Mouse (Mus musculus) limb, embryonic 15.5 days (tissue): ENCODE measurements around the gene Dennd1a. TPM values are rescaled to one million over a fixed set of nuclear protein-coding genes. Genes with fewer than 3 reads are reported as not detected.

Experiments
- ATAC-seq: fragments of 200-750 bp; cut with Nextera tagmentation; 2 replicates; pipeline ENCODE4 v1.8.0; 2017; ENCODE audit warnings: low read depth, moderate TSS enrichment; ENCODE audit not compliant: insufficient number of reproducible peaks, low FRiP score, low TSS enrichment
- H3K27ac ChIP-seq: fragments of 300-500 bp; sonication (generic); 2 replicates; pipeline ENCODE4 v1.5.1; 2015; ENCODE audit warnings: moderate library complexity, mild to moderate bottlenecking, inconsistent platforms
- H3K27me3 ChIP-seq: fragments of 300-500 bp; sonication (generic); 2 replicates; pipeline ENCODE4 v1.6.1; 2015; ENCODE audit warnings: inconsistent platforms
- H3K36me3 ChIP-seq: fragments of 300-500 bp; sonication (generic); 2 replicates; pipeline ENCODE4 v1.6.1; 2015; ENCODE audit warnings: inconsistent platforms
- H3K4me1 ChIP-seq: fragments of 300-500 bp; sonication (generic); 2 replicates; pipeline ENCODE4 v1.6.1; 2015; ENCODE audit warnings: inconsistent platforms
- H3K4me2 ChIP-seq: fragments of 300-500 bp; sonication (generic); 2 replicates; pipeline ENCODE4 v1.6.1; 2015; ENCODE audit warnings: mild to moderate bottlenecking, inconsistent platforms
- H3K4me3 ChIP-seq: fragments of 300-500 bp; sonication (generic); 2 replicates; pipeline ENCODE4 v1.5.1; 2015; ENCODE audit warnings: mild to moderate bottlenecking, inconsistent platforms
- H3K9ac ChIP-seq: fragments of 300-500 bp; sonication (generic); 2 replicates; pipeline ENCODE4 v1.6.1; 2015; ENCODE audit warnings: inconsistent platforms
- H3K9me3 ChIP-seq: fragments of 300-500 bp; sonication (generic); 2 replicates; pipeline ENCODE4 v1.6.1; 2016; ENCODE audit warnings: inconsistent platforms
- WGBS: fragments of 180-500 bp; shearing (Covaris S2); methylation state at CpG from one replicate; pipeline ENCODE4 v1.1.7; 2015; 5-methylcytosine and 5-hydroxymethylcytosine counted together
- polyA plus RNA-seq: library from polyadenylated mRNA; unstranded; fragments of >200 nt; fragmentation: Nextera tagmentation; extraction: Ambion mirVana; gene quantifications from 2 replicates; pipeline ENCODE4 v1.2.1, GENCODE M21; 2015

Gene Dennd1a
- polyA plus RNA-seq, 1 experiment from 2014 or later = 13.0 TPM

DNA sequence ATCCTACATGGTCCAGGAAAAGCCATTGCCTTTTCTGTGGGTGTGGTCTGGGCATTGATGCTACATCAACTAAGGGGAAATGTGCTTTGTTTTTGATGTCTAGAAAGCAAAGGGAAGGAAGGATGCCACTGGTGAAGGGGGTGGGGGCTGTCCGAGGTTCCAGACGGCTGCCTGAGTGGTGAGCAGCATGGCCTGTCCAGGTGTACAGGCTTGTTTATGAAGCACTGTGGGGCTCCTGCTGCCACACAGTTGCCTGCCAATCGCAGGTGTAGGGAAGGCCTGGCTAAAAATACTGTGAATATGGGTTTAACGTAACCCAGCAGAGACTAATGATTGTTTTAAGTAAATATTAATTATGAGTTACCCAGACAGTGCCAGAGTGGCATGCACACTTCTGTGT is 414.4 kb downstream of the Dennd1a start:
- 51% methylated on average over 4 of the region's 4 CpGs for WGBS
- ATAC-seq = no peak

DNA sequence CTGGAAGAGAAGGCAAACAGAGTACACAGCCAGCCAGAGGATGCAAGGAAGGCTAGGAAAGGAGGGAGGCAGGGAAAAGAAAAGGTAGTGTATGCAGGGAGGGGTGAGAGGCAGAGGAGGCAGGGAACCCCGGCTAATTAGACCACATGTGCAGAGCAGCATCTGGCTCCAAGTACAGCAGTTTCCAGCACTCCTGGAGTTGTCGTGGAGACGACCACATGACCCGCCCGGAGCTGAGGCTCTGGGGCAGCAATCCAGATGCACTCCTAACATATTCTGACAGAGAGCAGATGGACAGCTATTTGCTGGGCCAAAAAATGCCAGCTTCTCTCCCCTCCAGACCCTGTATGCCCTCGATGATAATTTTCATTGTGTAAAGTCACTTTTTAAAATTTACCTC is 417.6 kb downstream of the Dennd1a start:
- H3K4me1 ChIP-seq = peaks cover 10% of the 10 kb centered on the region
- no peaks in the 10 kb centered on the region for H3K27me3 ChIP-seq
- H3K9me3 ChIP-seq = no peaks in the 10 kb centered on the region
- no peak overlapping the region for H3K27ac ChIP-seq
- no peak overlapping the region for H3K4me2 ChIP-seq
- 29% methylated on average over 6 of the region's 6 CpGs for WGBS
- ATAC-seq = no peak
- no peak overlapping the region for H3K9ac ChIP-seq
- H3K4me3 ChIP-seq = no peak overlapping the region
- no peaks in the 10 kb centered on the region for H3K36me3 ChIP-seq

More for the DNA sequence above, 414.4 kb downstream of the Dennd1a start:
- Histone ChIP-seq H3K4me1 (peaks cover 5% of the 10 kb centered on the region), H3K36me3 (no peaks in the 10 kb centered on the region), H3K4me3 (no peak overlapping the region), H3K4me2 (no peak overlapping the region), H3K9me3 (no peaks in the 10 kb centered on the region), H3K27ac (no peak overlapping the region), H3K27me3 (no peaks in the 10 kb centered on the region), H3K9ac (no peak overlapping the region)

DNA sequence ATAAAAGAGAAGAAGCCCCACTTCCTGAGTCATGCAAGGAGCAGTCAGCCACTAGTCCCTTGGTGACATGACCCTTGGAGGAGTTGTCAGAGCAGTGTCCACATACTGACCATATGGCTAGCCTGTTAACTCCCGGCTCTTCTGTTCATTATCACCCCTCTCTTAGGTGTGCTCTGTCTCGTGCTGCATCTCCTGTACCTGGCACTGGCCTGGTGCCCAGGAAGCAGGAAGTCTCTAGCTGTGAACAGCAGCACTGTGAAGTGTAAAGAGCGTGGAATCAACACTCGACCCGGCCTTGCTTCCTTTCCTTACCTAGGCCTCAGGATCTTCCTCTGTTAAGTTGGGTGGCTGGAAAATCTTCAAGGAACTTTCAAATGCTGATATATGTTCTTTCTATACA is 419.8 kb downstream of the Dennd1a start:
- Histone ChIP-seq H3K9ac (no peak overlapping the region), H3K4me3 (no peak overlapping the region), H3K4me1 (peaks cover 10% of the 10 kb centered on the region), H3K4me2 (no peak overlapping the region), H3K27me3 (no peaks in the 10 kb centered on the region), H3K36me3 (no peaks in the 10 kb centered on the region), H3K9me3 (no peaks in the 10 kb centered on the region), H3K27ac (no peak overlapping the region)
- no peak for ATAC-seq
- 81% methylated on average over 5 of the region's 5 CpGs for WGBS

DNA sequence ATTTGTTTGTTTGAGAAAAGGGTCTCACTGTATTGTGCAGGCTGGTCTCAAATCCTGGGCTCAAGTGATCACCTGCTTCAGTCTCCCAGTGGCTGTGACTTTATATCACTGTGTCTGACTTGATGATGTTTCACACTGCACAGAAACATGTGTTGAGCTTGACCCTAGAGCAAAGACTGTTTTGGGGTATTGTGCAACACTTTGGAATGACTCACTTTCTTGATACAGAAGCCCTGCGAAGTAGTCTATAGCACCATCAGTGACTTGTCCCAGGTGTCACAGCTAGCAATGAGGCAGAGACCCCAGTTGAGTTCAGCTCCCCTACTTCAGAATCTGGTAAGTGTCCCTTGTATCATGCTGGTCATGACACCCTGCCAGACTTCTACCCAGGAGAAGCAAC is 429.7 kb downstream of the Dennd1a start:
- Histone ChIP-seq H3K4me3 (no peak overlapping the region), H3K9ac (no peak overlapping the region), H3K4me1 (peaks cover 4% of the 10 kb centered on the region; the same call in 1 of the 2 replicates), H3K36me3 (0 out of 2 replicates have a peak, but pooled peaks cover 5% of the 10 kb centered on the region), H3K4me2 (no peak overlapping the region), H3K9me3 (no peaks in the 10 kb centered on the region), H3K27me3 (no peaks in the 10 kb centered on the region), H3K27ac (no peak overlapping the region)
- 88% methylated on average over 1 of the region's 1 CpGs for WGBS
- ATAC-seq = no peak

DNA sequence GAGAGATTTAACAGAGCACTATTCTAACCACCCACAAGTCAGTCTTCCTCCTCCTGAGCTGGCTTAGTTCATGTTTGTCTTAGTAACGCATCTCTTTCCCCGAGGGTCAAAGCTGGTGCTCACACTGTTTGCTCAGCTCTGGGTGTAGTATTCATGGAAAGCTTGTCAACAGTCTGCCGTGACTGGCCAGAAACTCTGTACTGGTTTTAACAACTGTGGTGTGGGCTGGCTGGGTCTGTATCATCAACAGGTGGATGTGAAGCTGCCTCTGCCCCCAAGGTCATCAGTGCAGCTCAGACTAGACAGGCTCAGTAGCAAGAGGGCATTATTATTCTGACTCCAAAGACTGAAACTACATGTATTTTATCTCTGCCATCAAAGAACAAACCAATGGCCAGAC is 430.2 kb downstream of the Dennd1a start:
- Histone ChIP-seq H3K27me3 (no peaks in the 10 kb centered on the region), H3K4me1 (peaks cover 4% of the 10 kb centered on the region; the same call in 1 of the 2 replicates), H3K36me3 (0 out of 2 replicates have a peak, but pooled peaks cover 5% of the 10 kb centered on the region), H3K4me2 (no peak overlapping the region), H3K9me3 (no peaks in the 10 kb centered on the region), H3K4me3 (no peak overlapping the region), H3K27ac (no peak overlapping the region), H3K9ac (no peak overlapping the region)
- 82% methylated on average over 3 of the region's 3 CpGs for WGBS
- no peak for ATAC-seq

DNA sequence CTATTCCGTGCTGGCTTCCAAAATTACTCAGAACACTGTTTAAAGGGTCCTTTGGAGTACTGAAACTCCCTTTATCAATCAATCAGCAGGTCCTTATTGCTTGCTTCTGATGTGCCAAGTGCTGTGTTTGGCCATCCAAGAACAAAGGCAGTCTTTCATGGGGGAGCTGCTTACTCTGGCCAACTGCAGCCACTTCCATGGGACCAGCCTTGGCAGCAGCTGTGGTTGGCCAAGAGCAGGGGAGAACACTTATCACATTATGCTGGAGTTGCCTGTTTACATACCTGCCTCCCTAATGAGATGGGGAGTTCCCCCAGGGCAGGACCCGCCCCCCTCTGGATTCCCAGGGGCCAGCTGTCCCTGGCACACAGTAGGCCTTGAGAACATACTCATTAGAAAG is 432.0 kb downstream of the Dennd1a start:
- Histone ChIP-seq H3K27me3 (no peaks in the 10 kb centered on the region), H3K4me3 (no peak overlapping the region), H3K9me3 (no peaks in the 10 kb centered on the region), H3K4me2 (no peak overlapping the region), H3K4me1 (peaks cover 11% of the 10 kb centered on the region; the same call in 1 of the 2 replicates), H3K36me3 (0 out of 2 replicates have a peak, but pooled peaks cover 5% of the 10 kb centered on the region), H3K9ac (no peak overlapping the region), H3K27ac (no peak overlapping the region)
- peak; percentile 40; the same call in 1 of the 2 replicates for ATAC-seq
- 60% methylated on average over 2 of the region's 2 CpGs for WGBS

DNA sequence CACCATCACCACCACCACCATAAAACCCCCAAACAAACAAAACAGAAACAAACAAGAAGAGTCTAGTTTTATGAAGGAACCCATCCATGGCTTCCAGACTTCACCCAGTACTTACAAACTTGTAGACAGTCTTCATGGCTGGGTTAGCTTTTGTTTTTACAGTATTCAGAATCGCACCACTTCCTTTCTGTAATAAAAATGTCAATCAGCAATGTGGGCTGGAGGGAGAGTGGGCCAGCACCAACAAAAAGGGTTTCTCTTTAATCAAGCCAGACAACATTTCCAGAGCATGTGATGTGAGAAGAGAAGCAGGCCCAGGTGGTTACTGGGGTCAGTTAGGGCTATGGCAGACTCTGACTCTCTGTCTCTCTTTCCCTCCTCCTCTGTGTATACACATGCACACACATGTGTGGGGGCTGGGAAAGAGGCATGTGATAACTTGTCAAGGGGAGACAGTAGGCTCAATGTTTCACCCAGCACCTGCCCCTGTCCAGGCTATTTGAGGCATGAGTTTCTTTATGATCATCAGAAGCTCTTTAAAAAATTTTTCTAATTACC is 433.2 kb downstream of the Dennd1a start:
- H3K9ac ChIP-seq = no peak overlapping the region
- ATAC-seq = no peak
- H3K36me3 ChIP-seq = 0 out of 2 replicates have a peak, but pooled peaks cover 5% of the 10 kb centered on the region
- 27% methylated on average over 1 of the region's 1 CpGs for WGBS
- no peak overlapping the region for H3K27ac ChIP-seq
- H3K9me3 ChIP-seq = no peaks in the 10 kb centered on the region
- no peak overlapping the region for H3K4me2 ChIP-seq
- no peaks in the 10 kb centered on the region for H3K27me3 ChIP-seq
- peaks cover 11% of the 10 kb centered on the region; the same call in 1 of the 2 replicates for H3K4me1 ChIP-seq
- no peak overlapping the region for H3K4me3 ChIP-seq

DNA sequence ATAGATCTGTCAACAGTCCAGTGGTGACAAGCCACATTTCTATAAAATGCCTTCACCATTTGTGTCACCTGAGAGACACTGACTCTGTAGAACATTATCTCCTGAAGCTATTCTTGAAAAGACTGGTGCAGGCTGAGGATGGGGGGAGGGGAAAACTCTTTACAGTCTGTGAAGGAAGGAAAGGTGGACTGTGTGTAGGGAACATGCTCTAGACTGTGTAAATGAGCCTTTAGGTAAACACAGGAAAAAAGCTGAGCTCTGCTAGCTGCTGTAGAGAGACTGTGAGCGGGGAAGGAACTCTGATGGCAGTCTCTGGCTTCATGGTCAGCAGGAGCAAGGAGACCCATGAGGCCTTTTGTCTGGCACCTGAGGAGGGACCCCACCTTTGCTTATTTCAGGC is 436.6 kb downstream of the Dennd1a start:
- Histone ChIP-seq H3K36me3 (no peaks in the 10 kb centered on the region), H3K4me2 (no peak overlapping the region), H3K27me3 (no peaks in the 10 kb centered on the region), H3K27ac (no peak overlapping the region), H3K9ac (no peak overlapping the region), H3K4me3 (no peak overlapping the region), H3K9me3 (no peaks in the 10 kb centered on the region), H3K4me1 (peaks cover 11% of the 10 kb centered on the region; the same call in 1 of the 2 replicates)
- 80% methylated on average over 1 of the region's 1 CpGs for WGBS
- ATAC-seq = no peak

DNA sequence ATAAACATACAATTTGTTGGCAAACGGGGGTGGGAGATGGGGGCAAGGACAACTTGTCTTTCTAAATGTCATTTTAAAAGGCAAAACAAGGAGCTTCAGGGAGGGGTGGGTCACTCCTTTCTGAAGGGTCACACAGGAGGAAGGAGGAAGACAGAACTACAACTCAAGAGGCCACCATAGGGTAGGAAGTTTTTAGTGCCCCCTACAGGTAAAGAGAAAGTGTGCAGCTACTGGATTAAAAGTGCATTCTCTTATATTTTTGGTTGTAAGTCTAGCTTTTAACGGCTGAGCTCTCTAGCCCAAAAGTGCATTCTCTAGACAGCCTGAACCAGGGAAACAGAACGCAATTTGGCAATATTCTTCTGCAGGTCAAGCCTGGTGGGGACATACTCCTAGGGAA is 437.8 kb downstream of the Dennd1a start:
- H3K36me3 ChIP-seq = no peaks in the 10 kb centered on the region
- H3K4me2 ChIP-seq = no peak overlapping the region
- H3K9me3 ChIP-seq = no peaks in the 10 kb centered on the region
- H3K4me3 ChIP-seq = no peak overlapping the region
- H3K4me1 ChIP-seq = 0 out of 2 replicates have a peak, but pooled peaks cover 7% of the 10 kb centered on the region
- 82% methylated on average over 3 of the region's 3 CpGs for WGBS
- no peak overlapping the region for H3K27ac ChIP-seq
- H3K27me3 ChIP-seq = no peaks in the 10 kb centered on the region
- no peak overlapping the region for H3K9ac ChIP-seq
- no peak for ATAC-seq

DNA sequence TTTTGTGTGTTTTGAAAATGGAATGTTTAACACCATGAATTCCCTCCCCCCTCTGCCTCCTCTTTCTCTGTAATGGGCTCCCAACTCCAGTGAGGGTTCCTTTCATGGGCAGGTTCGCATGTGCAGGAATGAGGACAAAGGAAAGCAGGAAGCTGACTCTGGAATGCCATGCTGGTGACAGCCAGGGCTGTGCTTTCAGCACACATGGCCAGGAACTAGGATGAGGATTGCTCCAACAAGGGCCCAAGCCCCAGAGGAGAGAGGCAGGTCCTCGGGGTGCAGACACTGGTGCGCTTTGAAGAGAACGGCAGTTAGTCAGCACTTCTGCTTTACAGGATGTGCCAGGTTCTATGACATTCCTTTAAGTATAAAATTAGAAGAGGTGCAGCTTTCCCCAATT is 444.5 kb downstream of the Dennd1a start:
- Histone ChIP-seq H3K4me2 (no peak overlapping the region), H3K4me1 (peaks cover 14% of the 10 kb centered on the region), H3K27me3 (no peaks in the 10 kb centered on the region), H3K9ac (no peak overlapping the region), H3K9me3 (no peaks in the 10 kb centered on the region), H3K36me3 (peaks cover 9% of the 10 kb centered on the region; the same call in 1 of the 2 replicates), H3K27ac (0 out of 2 replicates have a peak overlapping the region, but pooled peaks have one; percentile 35), H3K4me3 (no peak overlapping the region)
- no peak for ATAC-seq
- 20% methylated on average over 4 of the region's 4 CpGs for WGBS

DNA sequence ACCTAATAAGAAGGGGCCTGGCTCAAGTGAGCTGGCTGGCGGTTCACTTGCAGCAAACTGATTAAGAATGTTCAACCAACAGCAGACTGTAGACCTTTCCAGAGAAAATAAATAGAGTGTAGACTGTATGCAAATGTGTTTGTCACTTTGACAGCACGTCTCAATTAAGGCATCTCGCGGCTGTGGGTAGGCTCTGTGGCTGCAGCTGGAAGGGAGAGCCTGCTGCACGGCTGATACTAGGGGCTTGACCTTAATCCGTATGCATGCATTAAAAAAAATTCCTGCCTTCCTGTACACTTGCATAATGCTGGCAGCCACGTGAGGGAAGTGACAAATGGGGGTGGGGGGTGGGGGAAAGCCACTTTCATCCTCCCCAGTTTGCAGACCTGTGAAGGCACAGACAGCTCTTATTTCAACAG is 445.0 kb downstream of the Dennd1a start:
- no peaks in the 10 kb centered on the region for H3K9me3 ChIP-seq
- WGBS = 10% methylated on average over 7 of the region's 7 CpGs
- no peaks in the 10 kb centered on the region for H3K27me3 ChIP-seq
- H3K4me3 ChIP-seq = no peak overlapping the region
- ATAC-seq = no peak
- no peak overlapping the region for H3K4me2 ChIP-seq
- H3K36me3 ChIP-seq = peaks cover 10% of the 10 kb centered on the region; the same call in 1 of the 2 replicates
- peaks cover 14% of the 10 kb centered on the region for H3K4me1 ChIP-seq
- H3K27ac ChIP-seq = peak overlapping the region; percentile 35; the same call in 1 of the 2 replicates
- no peak overlapping the region for H3K9ac ChIP-seq

DNA sequence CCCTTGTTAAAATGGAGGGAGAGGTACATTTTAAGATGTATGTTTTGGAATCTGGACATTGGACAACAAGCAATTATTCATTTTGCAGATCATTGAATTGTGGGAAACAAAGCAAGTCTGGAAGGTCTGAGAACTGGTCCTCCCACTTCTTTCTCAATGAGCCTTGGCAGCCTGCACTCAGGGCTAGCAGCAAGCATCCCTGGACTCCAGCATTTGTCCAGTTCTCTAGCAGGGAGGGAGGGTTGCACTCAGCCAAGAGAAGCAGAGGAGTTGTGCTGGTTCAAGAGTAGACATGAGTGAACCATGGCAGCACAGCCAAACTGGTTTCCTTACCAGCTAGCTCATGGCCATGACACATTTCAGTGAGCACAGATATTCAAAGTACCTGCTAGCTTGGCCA is 447.3 kb downstream of the Dennd1a start:
- Histone ChIP-seq H3K27ac (no peak overlapping the region), H3K4me3 (no peak overlapping the region), H3K4me2 (no peak overlapping the region), H3K4me1 (peaks cover 14% of the 10 kb centered on the region), H3K9me3 (no peaks in the 10 kb centered on the region), H3K36me3 (peaks cover 12% of the 10 kb centered on the region; the same call in 1 of the 2 replicates), H3K27me3 (no peaks in the 10 kb centered on the region), H3K9ac (no peak overlapping the region)
- no peak for ATAC-seq
